Mouse (Mus musculus): ENCODE measurements at regions not wholly inside any gene's neighbourhood (a gene's known extent, or its start where the extent isn't known, plus 50 kb on each side); places are given as distances from the start of the nearest gene placed in this dataset.

DNA sequence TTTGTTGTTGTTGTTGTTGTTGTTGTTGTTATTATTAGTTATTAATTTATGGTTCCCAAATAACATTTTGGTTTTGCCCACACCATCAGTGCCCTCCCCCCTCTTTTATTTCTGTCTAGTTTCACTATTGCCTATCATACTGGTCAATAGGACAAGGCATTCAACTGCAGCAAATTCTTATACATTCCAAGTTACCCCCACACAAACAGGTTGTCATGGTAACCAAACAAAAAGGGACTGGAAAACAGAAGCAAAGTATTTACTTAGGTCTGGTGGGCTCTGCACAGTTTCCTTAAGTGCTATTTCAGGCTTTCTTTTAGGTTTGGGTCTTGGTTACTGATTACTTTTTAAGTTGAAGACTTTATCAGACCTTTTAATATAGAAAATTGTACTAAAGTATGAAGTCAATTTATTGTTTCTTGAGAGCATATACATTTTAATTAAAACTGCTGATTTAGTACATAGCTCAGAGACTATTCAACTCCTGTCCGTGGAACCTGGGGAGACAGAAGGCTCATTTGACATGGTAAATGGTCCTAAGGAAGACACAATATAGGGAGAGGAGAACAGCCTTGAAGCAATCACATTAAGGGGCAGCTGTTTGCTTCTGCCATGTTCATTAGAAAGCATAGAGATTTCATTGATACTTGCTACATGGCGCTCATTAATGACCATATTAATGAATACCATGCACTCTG, 90.3 kb downstream of the Brms1l start:
- TF ChIP-seq CTCF (IDR thresholded peaks at IDR 0.05; ENCODE audit: low read depth, low read length) (no peak), GATA2 (IDR thresholded peaks at IDR 0.05; ENCODE audit: borderline replicate concordance, low read depth, low read length) (no peak), TAL1 (conservative IDR thresholded peaks at IDR 0.05; ENCODE audit: low read depth, low read length) (no peak)
